Comparison of ENCODE assay signal across 8 mouse cellular contexts in the genomic region with DNA sequence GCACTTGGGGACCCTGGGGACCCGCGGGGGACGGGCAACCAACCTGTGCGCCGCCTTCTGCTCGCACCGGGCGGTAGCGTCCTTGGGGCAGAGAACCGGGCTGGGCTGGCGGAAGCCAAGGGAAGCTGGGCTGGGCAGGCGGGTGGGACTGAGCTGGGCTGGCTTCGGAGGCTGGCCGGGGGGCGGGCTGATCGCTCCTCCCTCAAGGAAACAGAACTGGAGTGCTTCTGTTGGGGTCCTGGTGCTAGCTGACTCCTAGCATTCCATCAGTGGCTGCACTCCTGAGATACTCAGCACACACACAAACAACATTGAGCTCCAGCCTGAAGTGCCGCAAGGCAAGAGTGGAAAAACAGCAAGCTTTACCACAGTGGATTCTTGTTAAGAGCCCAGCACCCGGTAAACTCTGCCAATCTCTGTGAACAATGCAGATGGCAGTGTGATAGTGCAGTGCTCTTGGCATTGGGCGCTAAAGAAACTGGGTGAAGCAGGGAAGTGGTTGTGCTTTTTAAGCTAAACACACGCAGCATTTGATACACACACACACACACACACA. TPM values are rescaled to one million over a fixed set of nuclear protein-coding genes. Genes with fewer than 3 reads are reported as not detected.
DNase-seq lines count a peak whose midpoint lies in the region; ATAC-seq lines count a peak whose summit lies in the region.

A gene (minus strand): TSS at position 292 of the 556 bp plus-strand sequence.

- H3K27ac ChIP-seq in hindbrain, embryonic 10.5 days = peak within 1 kb of the TSS; percentile 29; the same call in 1 of the 2 replicates
- no peak within 1 kb of the TSS for H3K27ac ChIP-seq in hindbrain, embryonic 11.5 days (ENCODE audit: low read depth, low read length)
- H3K27ac ChIP-seq in forebrain, embryonic 10.5 days = peak within 1 kb of the TSS; percentile 53; the same call in 1 of the 2 replicates
- no peak within 1 kb of the TSS for H3K27ac ChIP-seq in limb, embryonic 11.5 days (replicated peaks; ENCODE audit: low read depth, low read length)
- no peak within 1 kb of the TSS for H3K27ac ChIP-seq in midbrain, embryonic 12.5 days (replicated peaks)

- H3K9ac ChIP-seq in hindbrain, embryonic 11.5 days (ENCODE audit: low read depth, low read length) = no peak within 1 kb of the TSS
- 0 out of 2 replicates have a peak within 1 kb of the TSS, but pooled peaks have one; percentile 3 for H3K9ac ChIP-seq in limb, embryonic 11.5 days (ENCODE audit: low read length)
- no peak within 1 kb of the TSS for H3K9ac ChIP-seq in midbrain, embryonic 12.5 days (replicated peaks)

- ATAC-seq in hindbrain, embryonic 11.5 days (ENCODE audit: low FRiP score) = no peak
- ATAC-seq in limb, embryonic 11.5 days (ENCODE audit: insufficient number of reproducible peaks, low FRiP score, low TSS enrichment, low read depth) = 0 out of 2 replicates have a peak, but pooled peaks have one; percentile 31
- no peak for ATAC-seq in midbrain, embryonic 12.5 days (ENCODE audit: low FRiP score, low read depth)

- no peak within 1 kb of the TSS for H3K4me2 ChIP-seq in hindbrain, embryonic 11.5 days (replicated peaks; ENCODE audit: low read depth, low read length)
- H3K4me2 ChIP-seq in limb, embryonic 11.5 days (ENCODE audit: low read depth, severe bottlenecking) = peak within 1 kb of the TSS; percentile 34; the same call in 1 of the 2 replicates
- H3K4me2 ChIP-seq in midbrain, embryonic 12.5 days (replicated peaks) = peak within 1 kb of the TSS; percentile 34

- peaks cover 12% of the 10 kb centered on the region for H3K27me3 ChIP-seq in hindbrain, embryonic 10.5 days (ENCODE audit: insufficient read depth, poor library complexity, severe bottlenecking)
- no peaks in the 10 kb centered on the region for H3K27me3 ChIP-seq in hindbrain, embryonic 11.5 days (ENCODE audit: control insufficient read depth, insufficient read depth, low read length)
- peaks cover 22% of the 10 kb centered on the region for H3K27me3 ChIP-seq in forebrain, embryonic 10.5 days (ENCODE audit: poor library complexity, severe bottlenecking)
- H3K27me3 ChIP-seq in limb, embryonic 11.5 days (ENCODE audit: control insufficient read depth, insufficient read depth, low read length) = 0 out of 2 replicates have a peak, but pooled peaks cover 2% of the 10 kb centered on the region
- H3K27me3 ChIP-seq in midbrain, embryonic 12.5 days = peaks cover 16% of the 10 kb centered on the region

- no peaks in the 10 kb centered on the region for H3K9me3 ChIP-seq in hindbrain, embryonic 10.5 days
- H3K9me3 ChIP-seq in hindbrain, embryonic 11.5 days (ENCODE audit: control insufficient read depth, low read length) = no peaks in the 10 kb centered on the region
- H3K9me3 ChIP-seq in forebrain, embryonic 10.5 days = no peaks in the 10 kb centered on the region
- no peaks in the 10 kb centered on the region for H3K9me3 ChIP-seq in limb, embryonic 11.5 days (ENCODE audit: control insufficient read depth, low read length)
- H3K9me3 ChIP-seq in midbrain, embryonic 12.5 days = no peaks in the 10 kb centered on the region

- peaks cover 23% of the 10 kb centered on the region for H3K4me1 ChIP-seq in hindbrain, embryonic 10.5 days (replicated peaks)
- H3K4me1 ChIP-seq in hindbrain, embryonic 11.5 days (replicated peaks; ENCODE audit: control insufficient read depth, insufficient read depth, low read length) = no peaks in the 10 kb centered on the region
- peaks cover 32% of the 10 kb centered on the region for H3K4me1 ChIP-seq in forebrain, embryonic 10.5 days
- H3K4me1 ChIP-seq in limb, embryonic 11.5 days (ENCODE audit: control insufficient read depth, insufficient read depth, low read length) = 0 out of 2 replicates have a peak, but pooled peaks cover 3% of the 10 kb centered on the region
- peaks cover 4% of the 10 kb centered on the region; the same call in 1 of the 2 replicates for H3K4me1 ChIP-seq in midbrain, embryonic 12.5 days

- DNase-seq in hindbrain, embryonic 10.5 days (ENCODE audit: low spot score) = no peak
- DNase-seq in hindbrain, embryonic 11.5 days (ENCODE audit: low spot score) = no peak
- no peak for DNase-seq in forebrain, embryonic 10.5 days (ENCODE audit: extremely low spot score, low spot score)
- peak; percentile 60 for DNase-seq in heart, postnatal 4 days
- DNase-seq in limb, embryonic 11.5 days (ENCODE audit: low spot score) = peak; percentile 40
- DNase-seq in testis, postnatal 14 days (ENCODE audit: low spot score) = peak; percentile 23
- DNase-seq in layer of hippocampus, adult 11-12 months (ENCODE audit: low spot score) = no peak

- WGBS in hindbrain, embryonic 10.5 days = 21% methylated on average over 20 of the region's 20 CpGs
- 22% methylated on average over 19 of the region's 20 CpGs for WGBS in hindbrain, embryonic 11.5 days
- 22% methylated on average over 20 of the region's 20 CpGs for WGBS in forebrain, embryonic 10.5 days
- 18% methylated on average over 20 of the region's 20 CpGs for whole genome bisulfite sequencing in limb, embryonic 11.5 days
- 16% methylated on average over 18 of the region's 20 CpGs for WGBS in midbrain, embryonic 12.5 days

- peak within 1 kb of the TSS; percentile 39 for H3K4me3 ChIP-seq in hindbrain, embryonic 10.5 days
- H3K4me3 ChIP-seq in hindbrain, embryonic 11.5 days (ENCODE audit: low read depth, low read length) = no peak within 1 kb of the TSS
- peak within 1 kb of the TSS; percentile 35 for H3K4me3 ChIP-seq in forebrain, embryonic 10.5 days
- no peak within 1 kb of the TSS for H3K4me3 ChIP-seq in limb, embryonic 11.5 days (ENCODE audit: low read depth, low read length)
- H3K4me3 ChIP-seq in midbrain, embryonic 12.5 days = 0 out of 2 replicates have a peak within 1 kb of the TSS, but pooled peaks have one; percentile 6

- no peaks in the 10 kb centered on the region for H3K36me3 ChIP-seq in hindbrain, embryonic 10.5 days
- no peaks in the 10 kb centered on the region for H3K36me3 ChIP-seq in hindbrain, embryonic 11.5 days (ENCODE audit: control insufficient read depth, insufficient read depth, low read length)
- no peaks in the 10 kb centered on the region for H3K36me3 ChIP-seq in forebrain, embryonic 10.5 days (replicated peaks)
- H3K36me3 ChIP-seq in limb, embryonic 11.5 days (ENCODE audit: control insufficient read depth, insufficient read depth, low read length) = no peaks in the 10 kb centered on the region
- no peaks in the 10 kb centered on the region for H3K36me3 ChIP-seq in midbrain, embryonic 12.5 days

RNA-seq across cellular contexts. Expression of the gene that starts here (rescaled TPM):
- polyA plus RNA-seq in hindbrain, embryonic 10.5 days (2016; fragmentation: Nextera tagmentation; extraction: Ambion mirVana) = 0.27 and 0.67 TPM in 2 replicates
- 0.28 and 0.40 TPM in 2 replicates for polyA plus RNA-seq in hindbrain, embryonic 11.5 days (2014; fragmentation: Nextera tagmentation; extraction: Ambion mirVana)
- polyA plus RNA-seq in forebrain, embryonic 10.5 days (2016; fragmentation: Nextera tagmentation; extraction: Ambion mirVana) = 0.07 and 0.31 TPM in 2 replicates
- total RNA-seq in heart, postnatal 4 days (2021) = 1 to 10 TPM in 1 of 2 experiments, under 1 TPM in 1; 0.41 to 1.7 TPM
- polyA plus RNA-seq in limb, embryonic 11.5 days (2014; fragmentation: Nextera tagmentation; extraction: Ambion mirVana) = 0.15 and 0.24 TPM in 2 replicates
- polyA plus RNA-seq in midbrain, embryonic 12.5 days (2016; fragmentation: Nextera tagmentation; extraction: Ambion mirVana) = 0.35 and 1.3 TPM in 2 replicates

Comparison
In these comparisons a context has a peak if more than half of its experiments do, and no peak if none do; other contexts are left out.
1. H3K27ac ChIP-seq: peak in hindbrain, embryonic 10.5 days (single experiment) and forebrain, embryonic 10.5 days (single experiment); none in hindbrain, embryonic 11.5 days (single experiment), limb, embryonic 11.5 days (single experiment) and midbrain, embryonic 12.5 days (single experiment).
2. H3K4me3 ChIP-seq: peak in hindbrain, embryonic 10.5 days (single experiment), forebrain, embryonic 10.5 days (single experiment) and midbrain, embryonic 12.5 days (single experiment); none in hindbrain, embryonic 11.5 days (single experiment) and limb, embryonic 11.5 days (single experiment).
3. Peak in DNase-seq, ATAC-seq, H3K9ac ChIP-seq and H3K4me2 ChIP-seq in limb, embryonic 11.5 days; RNA of the gene not detected or under 1 TPM.
4. DNase-seq: peak in heart, postnatal 4 days (single experiment) and testis, postnatal 14 days (single experiment); none in hindbrain, embryonic 10.5 days (single experiment), hindbrain, embryonic 11.5 days (single experiment), forebrain, embryonic 10.5 days (single experiment) and layer of hippocampus, adult 11-12 months (single experiment).